Comparison of ENCODE assay signal across 8 mouse cellular contexts in genomic region chr9:61372976-61373633, GRCm38 (mm10). TPM values are rescaled to one million over a fixed set of nuclear protein-coding genes. Genes with fewer than 3 reads are reported as not detected.
DNase-seq lines count a peak whose midpoint lies in the region; ATAC-seq and TF ChIP-seq lines count a peak whose summit lies in the region.

No protein-coding gene starts in this region.

- peak; percentile 60 for DNase-seq in gastrocnemius, postnatal 10 days
- no peak for DNase-seq in gastrocnemius, adult 8-10 months (ENCODE audit: low spot score in 2 of 2)
- DNase-seq in T-cell, adult 2 months (ENCODE audit: low spot score) = peak; percentile 53
- peak; percentile 67 for DNase-seq in embryonic facial prominence, embryonic 11.5 days (ENCODE audit: low spot score)
- DNase-seq in heart, postnatal 14 days = peak; percentile 59 to 61
- DNase-seq in neural tube, embryonic 10.5 days (ENCODE audit: extremely low spot score, low spot score) = peak; percentile 79
- peak; percentile 57 for DNase-seq in thymus, adult 2 months

- H3K9me3 ChIP-seq in embryonic facial prominence, embryonic 11.5 days (replicated peaks; ENCODE audit: control insufficient read depth, low read length) = no peaks in the 10 kb centered on the region
- H3K9me3 ChIP-seq in limb, embryonic 13.5 days = no peaks in the 10 kb centered on the region

- intact Hi-C loops in heart, postnatal 14 days (cut with DNase I) = loop anchor here (2.0 to 5.0 kb wide), 3 partner anchors 158 to 324 kb away; no protein-coding TSS in a partner anchor

- H3K4me1 ChIP-seq in embryonic facial prominence, embryonic 11.5 days (ENCODE audit: control insufficient read depth, insufficient read depth, low read length) = peaks cover 15% of the 10 kb centered on the region
- peaks cover 60% of the 10 kb centered on the region for H3K4me1 ChIP-seq in limb, embryonic 13.5 days
- peaks cover 39% of the 10 kb centered on the region for H3K4me1 ChIP-seq in thymus, adult 2 months (replicated peaks; ENCODE audit: control insufficient read depth, insufficient read depth, low read length)

- no peak for TF ChIP-seq CTCF in thymus, adult 2 months (IDR thresholded peaks at IDR 0.05; ENCODE audit: borderline replicate concordance, control insufficient read depth, extremely low read depth, insufficient read depth, low read length, poor library complexity)

- H3K27ac ChIP-seq in embryonic facial prominence, embryonic 11.5 days (replicated peaks; ENCODE audit: low read depth, low read length) = peak overlapping the region; percentile 97
- peak overlapping the region; percentile 99 for H3K27ac ChIP-seq in limb, embryonic 13.5 days
- peak overlapping the region; percentile 48; the same call in 1 of the 2 replicates for H3K27ac ChIP-seq in thymus, adult 2 months (ENCODE audit: control insufficient read depth, insufficient read depth, low read length)

- no peaks in the 10 kb centered on the region; the same call in 1 of the 2 replicates for H3K36me3 ChIP-seq in embryonic facial prominence, embryonic 11.5 days (replicated peaks; ENCODE audit: control insufficient read depth, insufficient read depth, low read depth, low read length)
- peaks cover 25% of the 10 kb centered on the region for H3K36me3 ChIP-seq in limb, embryonic 13.5 days
- peaks cover 6% of the 10 kb centered on the region; the same call in 1 of the 2 replicates for H3K36me3 ChIP-seq in thymus, adult 2 months (ENCODE audit: control insufficient read depth, insufficient read depth, low read length)

- under 1% methylated on average over 63 of the region's 66 CpGs for WGBS in embryonic facial prominence, embryonic 11.5 days
- under 1% methylated on average over 63 of the region's 66 CpGs for WGBS in limb, embryonic 13.5 days
- WGBS in thymus, adult 2 months = under 1% methylated on average over 65 of the region's 66 CpGs

- H3K27me3 ChIP-seq in embryonic facial prominence, embryonic 11.5 days (ENCODE audit: control insufficient read depth, insufficient read depth, low read length) = no peaks in the 10 kb centered on the region
- H3K27me3 ChIP-seq in limb, embryonic 13.5 days = peaks cover under 1% of the 10 kb centered on the region; the same call in 1 of the 2 replicates
- peaks cover 4% of the 10 kb centered on the region; the same call in 1 of the 2 replicates for H3K27me3 ChIP-seq in thymus, adult 2 months (ENCODE audit: control insufficient read depth, insufficient read depth, low read length)

- peak overlapping the region; percentile 90 for H3K9ac ChIP-seq in embryonic facial prominence, embryonic 11.5 days (replicated peaks; ENCODE audit: low read length)
- peak overlapping the region; percentile 100 for H3K9ac ChIP-seq in limb, embryonic 13.5 days

- peak overlapping the region; percentile 97 for H3K4me3 ChIP-seq in embryonic facial prominence, embryonic 11.5 days (ENCODE audit: low read depth, low read length)
- peak overlapping the region; percentile 96 for H3K4me3 ChIP-seq in limb, embryonic 13.5 days
- H3K4me3 ChIP-seq in thymus, adult 2 months (ENCODE audit: control insufficient read depth, insufficient read depth, low read length) = peak overlapping the region; percentile 82

- peak overlapping the region; percentile 78 for H3K4me2 ChIP-seq in embryonic facial prominence, embryonic 11.5 days (ENCODE audit: low read depth, low read length)
- H3K4me2 ChIP-seq in limb, embryonic 13.5 days (replicated peaks) = peak overlapping the region; percentile 82

- ATAC-seq in embryonic facial prominence, embryonic 11.5 days (replicated peaks; ENCODE audit: insufficient number of reproducible peaks, low FRiP score, low TSS enrichment, low read depth) = no peak
- no peak for ATAC-seq in limb, embryonic 13.5 days (ENCODE audit: low FRiP score, low read depth)

- no peak for TF ChIP-seq POLR2A in thymus, adult 2 months (IDR thresholded peaks at IDR 0.05; ENCODE audit: control insufficient read depth, extremely low read depth, insufficient read depth, low read length, poor library complexity)

RNA-seq across cellular contexts. Expression of gene Tle3, which starts 0.9 kb away (rescaled TPM):
- total RNA-seq in gastrocnemius, postnatal 10 days (2021) = 10 to 100 TPM; 20.5 to 25.6 TPM
- total RNA-seq in gastrocnemius, adult 8-10 months (2022) = 1 to 10 TPM; 3.2 to 6.7 (median 4.3) TPM
- 31.4 and 37.7 TPM in 2 replicates for polyA plus RNA-seq in embryonic facial prominence, embryonic 11.5 days (2014; fragmentation: Nextera tagmentation; extraction: Ambion mirVana)
- total RNA-seq in heart, postnatal 14 days (2021) = 10 to 100 TPM; 24.4 to 29.0 TPM
- polyA plus RNA-seq in limb, embryonic 13.5 days (2015; fragmentation: Nextera tagmentation; extraction: Ambion mirVana) = 50.1 and 50.6 TPM in 2 replicates
- polyA plus RNA-seq in thymus, adult 2 months (2012; rRNA removed) = 205 and 254 TPM in 2 replicates

Comparison
In these comparisons a context has a peak if more than half of its experiments do, and no peak if none do; other contexts are left out.
1. DNase-seq: peak in gastrocnemius, postnatal 10 days (single experiment), T-cell, adult 2 months (single experiment), embryonic facial prominence, embryonic 11.5 days (single experiment), heart, postnatal 14 days (2 of 2), neural tube, embryonic 10.5 days (single experiment) and thymus, adult 2 months (single experiment); none in gastrocnemius, adult 8-10 months (0 of 2).
2. H3K27ac ChIP-seq: peak in every context shown above with its lines; median percentile 99 in limb, embryonic 13.5 days; 97 in embryonic facial prominence, embryonic 11.5 days; 48 in thymus, adult 2 months.
3. Peak in every context shown above with its lines, with median percentiles within 50 percentile points of each other: H3K4me3 ChIP-seq.